ENCODE assay signal across 9 mouse cellular contexts in genomic region chr15:31381936-31382468, GRCm38 (mm10). TPM values are rescaled to one million over a fixed set of nuclear protein-coding genes. Genes with fewer than 3 reads are reported as not detected.
DNase-seq lines count a peak whose midpoint lies in the region; ATAC-seq and TF ChIP-seq lines count a peak whose summit lies in the region.
"Had no signal": no experiment of that assay in that cellular context is flagged by ENCODE, and none has a peak within 500 bp of the region (broad histone marks: within the 10 kb centered on the region; RNA-seq: fewer than 3 reads in every experiment).

No protein-coding gene starts in this region.

- no peaks in the 10 kb centered on the region for H3K9me3 ChIP-seq in heart, postnatal 0 days (replicated peaks; ENCODE audit: control insufficient read depth, low read length)

- H3K27ac ChIP-seq in heart, postnatal 0 days (ENCODE audit: low read depth): no peak overlapping the region
- H3K27ac ChIP-seq: limb, embryonic 13.5 days had no signal

- no peaks in the 10 kb centered on the region for H3K36me3 ChIP-seq in heart, postnatal 0 days (replicated peaks; ENCODE audit: control insufficient read depth, insufficient read depth, low read length)
- H3K36me3 ChIP-seq: limb, embryonic 13.5 days had no signal

- peak; percentile 38 to 71 for DNase-seq in adrenal gland, adult (ENCODE audit: inconsistent age in 2 of 2, low spot score in 1 of 2)
- no peak for DNase-seq in adrenal gland, postnatal 4 days (ENCODE audit: low spot score in 2 of 2)
- DNase-seq in ZHBTc4 (ENCODE audit: low read depth, low spot score): peak; percentile 37
- peak; percentile 39 for DNase-seq in heart, postnatal 0 days (ENCODE audit: low spot score)
- DNase-seq in kidney, postnatal 4 days: peak; percentile 31 to 57
- DNase-seq in right cerebral cortex, postnatal 14 days: no peak
- DNase-seq in cerebellum, adult 18-20 months: no peak

- no peak overlapping the region for H3K4me3 ChIP-seq in heart, postnatal 0 days (ENCODE audit: low read depth, low read length)
- H3K4me3 ChIP-seq: limb, embryonic 13.5 days had no signal

- H3K4me1 ChIP-seq in heart, postnatal 0 days (ENCODE audit: control insufficient read depth, insufficient read depth): 0 out of 2 replicates have a peak, but pooled peaks cover 6% of the 10 kb centered on the region
- H3K4me1 ChIP-seq: limb, embryonic 13.5 days had no signal

- TF ChIP-seq CTCF in heart, postnatal 0 days (IDR thresholded peaks at IDR 0.05; ENCODE audit: low read depth): no peak

- H3K4me2 ChIP-seq in heart, postnatal 0 days (ENCODE audit: low read depth, low read length): 0 out of 2 replicates have a peak overlapping the region, but pooled peaks have one; percentile 7
- H3K4me2 ChIP-seq: limb, embryonic 13.5 days had no signal

- ATAC-seq in heart, postnatal 0 days (ENCODE audit: insufficient read depth, low read depth): peak; percentile 75
- ATAC-seq in monocyte, adult 5-6 weeks (replicated peaks; ENCODE audit: insufficient number of reproducible peaks, low FRiP score, low TSS enrichment, poor library complexity, severe bottlenecking): no peak

- no peaks in the 10 kb centered on the region for H3K27me3 ChIP-seq in heart, postnatal 0 days (ENCODE audit: control insufficient read depth, insufficient read depth, low read length)
- H3K27me3 ChIP-seq: limb, embryonic 13.5 days had no signal

- WGBS in heart, postnatal 0 days: 22% methylated on average over 11 of the region's 11 CpGs

- H3K9ac ChIP-seq in heart, postnatal 0 days (replicated peaks; ENCODE audit: low read depth, low read length): no peak overlapping the region
- H3K9ac ChIP-seq: limb, embryonic 13.5 days had no signal

- no peak for TF ChIP-seq EP300 in heart, postnatal 0 days (IDR thresholded peaks at IDR 0.05; ENCODE audit: low read depth)

RNA-seq across cellular contexts. Expression of gene Ankrd33b, which starts 14.5 kb away (rescaled TPM):
- 1 to 10 TPM; 2.1 to 5.5 TPM for total RNA-seq in adrenal gland, postnatal 4 days (2021)
- 12.9 and 23.3 TPM in 2 replicates for total RNA-seq in heart, postnatal 0 days (2014; rRNA removed; ENCODE audit: low replicate concordance)
- polyA plus RNA-seq in heart, postnatal 0 days (2015; fragmentation: Nextera tagmentation; extraction: Ambion mirVana): 5.1 and 5.6 TPM in 2 replicates
- total RNA-seq in monocyte, adult 5-6 weeks (2017): 0.97 to 11.6 TPM (median 9.1 TPM) in 3 replicates

Comparison
In these comparisons a context has a peak if more than half of its experiments do, and no peak if none do; other contexts are left out.
1. DNase-seq: peak in adrenal gland, adult (2 of 2), ZHBTc4 (single experiment), heart, postnatal 0 days (single experiment) and kidney, postnatal 4 days (2 of 2); none in adrenal gland, postnatal 4 days (0 of 2), right cerebral cortex, postnatal 14 days (single experiment) and cerebellum, adult 18-20 months (0 of 2).